Mouse (Mus musculus) ES-E14 (cell line): ENCODE data around the gene Tent4a.

ENCODE experiments used
- CHD2 ChIP-seq: IDR thresholded peaks from 2 replicates; pipeline ENCODE4 v1.6.1; 2014; ENCODE audit warnings: mild to moderate bottlenecking, low read depth, low read length, inconsistent platforms
- HCFC1 ChIP-seq: IDR thresholded peaks from 2 replicates; pipeline ENCODE4 v1.6.1; 2012; ENCODE audit warnings: low read length, inconsistent platforms, borderline replicate concordance; ENCODE audit not compliant: insufficient read depth
- MAFK ChIP-seq: IDR thresholded peaks from 2 replicates; pipeline ENCODE4 v1.6.1; 2014; ENCODE audit warnings: mild to moderate bottlenecking, low read depth, low read length, inconsistent platforms; ENCODE audit not compliant: insufficient read depth
- ZC3H11A ChIP-seq: IDR thresholded peaks from 2 replicates; pipeline ENCODE4 v1.6.1; 2012; ENCODE audit warnings: low read depth, mild to moderate bottlenecking, inconsistent platforms, low read length, borderline replicate concordance
- ZNF384 ChIP-seq: IDR thresholded peaks from 2 replicates; pipeline ENCODE4 v1.6.1; 2012; ENCODE audit warnings: low read depth, low read length, inconsistent platforms

DNA sequence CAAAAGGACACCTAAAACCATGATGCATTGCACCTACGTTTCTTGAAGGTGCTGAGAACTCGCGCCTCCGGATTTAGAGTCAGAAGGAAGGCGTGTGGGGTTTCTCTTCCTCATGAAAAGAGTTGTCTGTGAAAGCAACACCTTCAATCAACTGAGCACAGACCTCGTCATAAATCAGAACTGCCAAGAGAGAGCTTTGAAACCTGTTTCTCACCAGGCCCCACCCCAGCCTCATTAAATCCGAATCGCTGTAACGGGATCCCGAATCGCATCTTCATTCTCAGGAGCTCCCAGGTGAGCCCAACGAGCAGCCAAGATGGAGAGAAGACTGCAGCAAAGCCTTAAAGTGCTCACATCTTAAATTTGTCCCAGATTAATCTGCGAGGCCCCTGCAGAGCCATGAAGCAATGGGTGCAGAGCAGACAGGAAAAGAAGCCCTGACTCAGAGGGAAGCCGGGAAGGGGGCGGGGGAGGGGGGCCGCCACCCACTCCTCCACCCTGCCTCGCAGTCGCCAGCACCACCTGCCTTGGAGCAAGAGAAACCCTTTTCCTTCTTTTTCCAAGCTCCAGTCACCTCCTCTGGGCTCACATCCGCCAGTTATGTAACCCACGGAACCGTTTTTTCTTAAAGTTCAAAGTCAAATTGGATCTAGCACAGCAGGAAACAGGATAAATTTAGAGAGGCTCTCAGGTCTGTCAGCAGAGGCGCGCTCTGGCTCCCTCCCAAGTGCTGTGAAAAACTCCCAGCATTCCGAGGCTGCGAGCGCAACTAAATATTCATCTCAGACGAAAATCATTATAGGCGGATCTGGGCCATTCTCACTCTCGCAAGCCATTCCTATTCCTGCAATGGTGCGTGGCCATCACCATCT is 52.5 kb downstream of the Tent4a start:
- TF ChIP-seq CHD2, result no peak
- no peak for TF ChIP-seq MAFK
- no peak for TF ChIP-seq ZNF384
- TF ChIP-seq ZC3H11A, result no peak
- no peak for TF ChIP-seq HCFC1
